9 mouse cellular contexts compared by ENCODE assay signal in the genomic region with DNA sequence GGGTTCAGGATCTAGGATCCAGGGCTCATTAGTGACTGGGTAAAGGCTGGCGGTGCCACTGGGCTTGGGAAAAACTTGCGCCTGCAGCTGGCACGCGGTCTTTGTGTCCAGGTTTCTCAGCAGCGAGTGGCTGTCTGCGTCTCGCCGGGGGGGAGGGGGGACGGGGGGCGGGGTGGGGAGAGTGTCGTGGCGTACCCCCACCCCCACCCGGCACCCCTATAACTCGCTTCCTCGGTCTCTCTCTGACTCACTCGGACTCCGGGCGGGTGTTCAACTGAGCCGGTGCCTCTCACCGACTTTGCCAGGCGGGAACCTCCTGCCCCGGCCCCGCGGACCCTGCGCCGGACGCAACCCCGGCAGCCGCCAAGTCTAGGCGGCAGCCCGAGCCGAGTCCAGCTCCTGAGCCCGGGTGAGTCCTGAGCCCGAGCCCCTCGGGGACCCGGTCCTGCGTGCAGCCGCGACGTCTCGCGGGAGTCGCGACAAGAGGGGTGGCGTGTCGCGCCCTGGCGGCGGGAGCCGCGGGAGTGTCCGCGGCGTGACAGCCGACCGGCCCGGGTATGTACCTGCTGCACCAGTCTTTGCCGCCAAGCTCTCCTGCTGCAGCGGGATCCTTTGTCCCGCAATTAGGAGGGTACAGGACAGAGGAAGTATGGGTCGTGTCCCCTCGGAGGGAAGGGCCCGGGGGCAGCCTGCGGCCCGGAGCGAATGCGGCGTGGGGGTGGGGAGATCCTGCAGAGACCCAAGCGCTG. TPM values are rescaled to one million over a fixed set of nuclear protein-coding genes. Genes with fewer than 3 reads are reported as not detected.
DNase-seq lines count a peak whose midpoint lies in the region; ATAC-seq and TF ChIP-seq lines count a peak whose summit lies in the region.
"Had no signal": no experiment of that assay in that cellular context is flagged by ENCODE, and none has a peak within 500 bp of the region (broad histone marks: within the 10 kb centered on the region; RNA-seq: fewer than 3 reads in every experiment).

No protein-coding gene starts in this region.

- no peaks in the 10 kb centered on the region for H3K9me3 ChIP-seq in embryonic facial prominence, embryonic 11.5 days (replicated peaks; ENCODE audit: control insufficient read depth, low read length)
- no peaks in the 10 kb centered on the region for H3K9me3 ChIP-seq in intestine, embryonic 16.5 days (ENCODE audit: control insufficient read depth, low read length)
- H3K9me3 ChIP-seq: megakaryocyte, embryonic 14.5 days had no signal

- no peak for TF ChIP-seq CTCF in bone marrow macrophage, adult 2 months (IDR thresholded peaks at IDR 0.05; ENCODE audit: low read depth, low read length)

- H3K4me1 ChIP-seq in bone marrow macrophage, adult 2 months (ENCODE audit: control insufficient read depth, insufficient read depth, low read length), result no peaks in the 10 kb centered on the region
- H3K4me1 ChIP-seq in embryonic facial prominence, embryonic 11.5 days (ENCODE audit: control insufficient read depth, insufficient read depth, low read length), result peaks cover 10% of the 10 kb centered on the region
- peaks cover 17% of the 10 kb centered on the region for H3K4me1 ChIP-seq in intestine, embryonic 16.5 days (ENCODE audit: control insufficient read depth, insufficient read depth, low read length)

- H3K27me3 ChIP-seq in embryonic facial prominence, embryonic 11.5 days (ENCODE audit: control insufficient read depth, insufficient read depth, low read length), result peaks cover 50% of the 10 kb centered on the region
- peaks cover 56% of the 10 kb centered on the region for H3K27me3 ChIP-seq in intestine, embryonic 16.5 days (replicated peaks; ENCODE audit: control insufficient read depth, insufficient read depth, low read length)

- ATAC-seq in embryonic facial prominence, embryonic 11.5 days (replicated peaks; ENCODE audit: insufficient number of reproducible peaks, low FRiP score, low TSS enrichment, low read depth), result peak; percentile 41; the same call in 1 of the 2 replicates
- peak; percentile 13; the same call in 1 of the 2 replicates for ATAC-seq in intestine, embryonic 16.5 days

- no peaks in the 10 kb centered on the region for H3K36me3 ChIP-seq in embryonic facial prominence, embryonic 11.5 days (replicated peaks; ENCODE audit: control insufficient read depth, insufficient read depth, low read depth, low read length)
- no peaks in the 10 kb centered on the region for H3K36me3 ChIP-seq in intestine, embryonic 16.5 days (ENCODE audit: control insufficient read depth, insufficient read depth, low read length)

- peak overlapping the region; percentile 43 for H3K4me3 ChIP-seq in bone marrow macrophage, adult 2 months (ENCODE audit: insufficient read depth, low read length)
- peak overlapping the region; percentile 43 for H3K4me3 ChIP-seq in embryonic facial prominence, embryonic 11.5 days (ENCODE audit: low read depth, low read length)
- H3K4me3 ChIP-seq in intestine, embryonic 16.5 days (ENCODE audit: low read length), result peak overlapping the region; percentile 55
- H3K4me3 ChIP-seq: megakaryocyte, embryonic 14.5 days had no signal

- H3K4me2 ChIP-seq in embryonic facial prominence, embryonic 11.5 days (ENCODE audit: low read depth, low read length), result peak overlapping the region; percentile 95
- peak overlapping the region; percentile 91 for H3K4me2 ChIP-seq in intestine, embryonic 16.5 days (ENCODE audit: low read depth, low read length)

- 1% methylated on average over 68 of the region's 69 CpGs for WGBS in embryonic facial prominence, embryonic 11.5 days
- under 1% methylated on average over 57 of the region's 69 CpGs for WGBS in intestine, embryonic 16.5 days

- no peak for TF ChIP-seq POLR2A in bone marrow macrophage, adult 2 months (IDR thresholded peaks at IDR 0.05; ENCODE audit: borderline replicate concordance, low read depth, low read length)

- no peak overlapping the region for H3K27ac ChIP-seq in bone marrow macrophage, adult 2 months (ENCODE audit: insufficient read depth, low read depth, low read length)
- H3K27ac ChIP-seq in embryonic facial prominence, embryonic 11.5 days (replicated peaks; ENCODE audit: low read depth, low read length), result no peak overlapping the region
- no peak overlapping the region for H3K27ac ChIP-seq in intestine, embryonic 16.5 days (ENCODE audit: low read length)

- peak overlapping the region; percentile 57 for H3K9ac ChIP-seq in embryonic facial prominence, embryonic 11.5 days (replicated peaks; ENCODE audit: low read length)
- peak overlapping the region; percentile 7; the same call in 1 of the 2 replicates for H3K9ac ChIP-seq in intestine, embryonic 16.5 days (ENCODE audit: low read depth, low read length)

- DNase-seq in kidney, postnatal 10 days, result peak; percentile 22
- DNase-seq in kidney, postnatal 14 days, result no peak
- peak; percentile 35 for DNase-seq in embryonic facial prominence, embryonic 11.5 days (ENCODE audit: low spot score)
- DNase-seq in neural tube, embryonic 10.5 days (ENCODE audit: extremely low spot score, low spot score), result peak; percentile 69
- no peak for DNase-seq in natural killer cell, adult 2 months (ENCODE audit: low spot score in 2 of 2)
- DNase-seq in urinary bladder, adult 2 months (ENCODE audit: low spot score), result no peak

RNA-seq across cellular contexts. Expression of gene Syt6, which starts 1.0 kb away (rescaled TPM):
- polyA plus RNA-seq in bone marrow macrophage, adult 2 months (2012; ENCODE audit: insufficient read depth, insufficient read length, missing spikeins), result not detected in 2 replicates
- 3.2 and 4.5 TPM in 2 replicates for polyA plus RNA-seq in embryonic facial prominence, embryonic 11.5 days (2014; fragmentation: Nextera tagmentation; extraction: Ambion mirVana)
- polyA plus RNA-seq in intestine, embryonic 16.5 days (2015; fragmentation: Nextera tagmentation; extraction: Ambion mirVana), result 0.62 and 0.72 TPM in 2 replicates
- polyA plus RNA-seq in urinary bladder, adult 2 months (2012; rRNA removed), result 0.01 and 0.03 TPM in 2 replicates

Comparison
In these comparisons a context has a peak if more than half of its experiments do, and no peak if none do; other contexts are left out.
1. DNase-seq: peak in kidney, postnatal 10 days (single experiment), embryonic facial prominence, embryonic 11.5 days (single experiment) and neural tube, embryonic 10.5 days (single experiment); none in kidney, postnatal 14 days (single experiment), natural killer cell, adult 2 months (0 of 2) and urinary bladder, adult 2 months (single experiment).
2. Peak in every context shown above with its lines, with median percentiles within 50 percentile points of each other: H3K4me3 ChIP-seq.